Mouse (Mus musculus) heart, adult 2 months (tissue): ENCODE results near the gene Mettl7a2.

Source experiments
- CTCF ChIP-seq: fragments of 200-600 bp; IDR thresholded peaks from 2 replicates; pipeline ENCODE4 v1.8.1; 2022; ENCODE audit warnings: antibody characterized with exemption, mild to moderate bottlenecking, moderate library complexity
- EP300 ChIP-seq: fragments of 200-500 bp; IDR thresholded peaks from 2 replicates; pipeline ENCODE4 v1.6.1; 2011; ENCODE audit warnings: low read depth, low read length, control low read depth; ENCODE audit not compliant: insufficient read depth
- POLR2A ChIP-seq: fragments of 200-500 bp; IDR thresholded peaks from 2 replicates; pipeline ENCODE4 v1.6.1; 2011; ENCODE audit warnings: mild to moderate bottlenecking, low read depth, low read length, control low read depth; ENCODE audit not compliant: insufficient read depth

- no peak for TF ChIP-seq CTCF
- no peak for TF ChIP-seq EP300
- no peak for TF ChIP-seq POLR2A
Observed at GRCm38 (mm10) chr15:100402347-100402746, 49.3 kb downstream of the Mettl7a2 start.
